Mouse (Mus musculus) megakaryocyte, embryonic 14.5 days (primary cell): Measurements from ENCODE around the gene 5730522E02Rik. TPM values are rescaled to one million over a fixed set of nuclear protein-coding genes. Genes with fewer than 3 reads are reported as not detected.

Experiments
- H3K27me3 ChIP-seq: replicated peaks from 2 replicates; pipeline ENCODE3; 2012; ENCODE audit warnings: inconsistent platforms
- H3K36me3 ChIP-seq: replicated peaks from 2 replicates; pipeline ENCODE3; 2012; ENCODE audit warnings: low read length, inconsistent platforms, mixed read lengths
- H3K4me1 ChIP-seq: 2 replicates; pipeline ENCODE4 v1.6.1; 2012; ENCODE audit warnings: inconsistent platforms
- H3K4me3 ChIP-seq: replicated peaks from 2 replicates; pipeline ENCODE3; 2012; ENCODE audit warnings: moderate library complexity, mild to moderate bottlenecking, inconsistent platforms
- H3K9me3 ChIP-seq: 2 replicates; pipeline ENCODE4 v1.6.1; 2012; ENCODE audit warnings: inconsistent platforms
- FLI1 ChIP-seq: IDR thresholded peaks from 2 replicates; pipeline ENCODE4 v1.6.1; 2012; ENCODE audit warnings: low read length, inconsistent platforms, mixed read lengths
- GATA1 ChIP-seq: IDR thresholded peaks from 3 replicates; pipeline ENCODE4 v1.6.1; 2012; ENCODE audit warnings: mixed read lengths, low read length, inconsistent platforms, borderline replicate concordance
- polyA plus RNA-seq: library from polyadenylated mRNA; stranded (reverse); fragments of >175 nt; gene quantifications from 2 replicates; pipeline ENCODE4 v1.2.3, GENCODE M21; 2012; ENCODE audit warnings: low replicate concordance; ENCODE audit not compliant: insufficient read depth

5730522E02Rik gene
- polyA plus RNA-seq, 1 experiment, result not detected

GRCm38 (mm10) chr11:26128385-26128784 lies 82.2 kb downstream of the 5730522E02Rik start:
- no peaks in the 10 kb centered on the region for H3K9me3 ChIP-seq
- H3K36me3 ChIP-seq, result no peaks in the 10 kb centered on the region
- H3K4me1 ChIP-seq, result no peaks in the 10 kb centered on the region
- TF ChIP-seq FLI1 (no peak), GATA1 (no peak)
- no peaks in the 10 kb centered on the region for H3K27me3 ChIP-seq
- H3K4me3 ChIP-seq, result no peak overlapping the region

DNA sequence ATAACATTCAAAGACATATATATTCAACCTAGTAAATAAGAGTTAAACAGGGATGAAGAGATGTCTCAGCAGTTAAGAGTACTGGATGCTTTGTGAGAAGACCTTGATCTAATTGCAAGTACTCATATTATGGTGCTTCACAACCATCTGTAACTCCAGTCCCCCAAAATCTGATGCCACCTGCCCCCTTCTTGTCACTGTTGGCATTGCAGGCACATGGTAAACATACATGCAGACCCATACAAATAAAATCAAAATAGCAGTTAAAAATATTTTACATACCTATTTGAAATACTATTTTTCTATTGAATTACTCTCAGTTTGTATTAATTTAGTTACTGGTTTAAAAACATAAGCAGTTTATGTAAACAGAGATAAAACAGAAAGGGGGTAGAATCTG lies 84.6 kb downstream of the 5730522E02Rik start:
- Histone ChIP-seq H3K4me3 (no peak overlapping the region), H3K4me1 (no peaks in the 10 kb centered on the region), H3K9me3 (no peaks in the 10 kb centered on the region), H3K36me3 (no peaks in the 10 kb centered on the region), H3K27me3 (no peaks in the 10 kb centered on the region)
- TF ChIP-seq GATA1 (no peak), FLI1 (no peak)

DNA sequence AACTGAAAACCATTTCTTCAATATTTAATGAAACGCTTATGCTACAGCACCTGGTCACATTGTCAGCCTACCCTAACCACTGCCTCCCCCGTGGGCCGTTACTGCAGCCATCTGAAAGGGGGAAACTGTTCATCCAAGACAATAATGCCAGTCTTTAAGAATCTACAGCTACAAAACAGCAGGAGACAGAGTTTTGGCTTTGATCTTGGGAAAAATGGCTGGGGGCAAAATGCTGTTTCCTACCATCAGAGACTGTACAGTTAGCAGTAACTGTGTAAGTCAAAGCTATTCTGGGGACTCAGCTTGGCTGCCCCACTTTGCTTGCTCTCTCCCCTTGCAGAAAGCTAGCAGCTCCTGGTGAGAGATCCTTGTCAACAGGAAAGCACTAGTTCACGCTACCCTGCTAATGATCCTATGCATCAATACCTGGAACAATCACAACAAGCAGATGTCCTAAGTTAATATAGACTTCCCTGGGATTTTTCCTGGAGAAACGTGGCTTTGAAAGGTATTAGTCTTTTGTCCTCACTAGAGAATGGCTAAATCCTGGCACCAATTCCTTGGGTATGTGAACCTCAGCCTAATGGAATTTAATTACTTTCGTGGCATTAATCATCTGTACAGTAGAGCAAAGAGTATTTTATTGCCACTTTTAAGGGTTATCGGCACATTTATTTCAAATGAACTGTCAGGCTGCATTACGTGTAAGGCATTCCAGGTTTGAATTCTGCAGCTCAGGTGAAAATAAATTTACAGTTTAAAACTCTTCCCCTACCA lies 89.6 kb downstream of the 5730522E02Rik start:
- Histone ChIP-seq H3K9me3 (no peaks in the 10 kb centered on the region), H3K36me3 (no peaks in the 10 kb centered on the region), H3K4me1 (no peaks in the 10 kb centered on the region), H3K27me3 (no peaks in the 10 kb centered on the region), H3K4me3 (no peak overlapping the region)
- TF ChIP-seq GATA1, result no peak
- TF ChIP-seq FLI1, result no peak

DNA sequence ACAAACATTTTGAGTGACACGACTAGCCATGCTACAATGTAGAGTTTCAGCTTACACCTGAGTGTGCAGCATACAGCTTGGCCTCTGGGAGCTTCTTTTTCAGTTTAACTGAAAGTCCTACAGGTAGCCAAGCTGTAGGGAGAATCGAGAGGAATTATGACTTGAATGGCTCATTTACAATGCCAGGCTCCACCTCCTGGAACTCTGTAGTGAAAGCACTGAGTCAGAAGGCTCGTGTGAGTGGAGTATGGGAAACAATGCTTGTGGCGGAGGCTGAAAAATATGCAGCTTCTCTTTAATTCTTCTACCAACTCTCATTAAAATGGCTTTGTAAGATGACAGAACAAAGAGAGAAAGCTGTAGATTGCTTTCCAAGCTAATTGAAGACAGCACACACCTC lies 92.9 kb downstream of the 5730522E02Rik start:
- Histone ChIP-seq H3K36me3 (no peaks in the 10 kb centered on the region), H3K4me1 (no peaks in the 10 kb centered on the region), H3K9me3 (no peaks in the 10 kb centered on the region), H3K4me3 (no peak overlapping the region), H3K27me3 (no peaks in the 10 kb centered on the region)
- TF ChIP-seq GATA1 (no peak), FLI1 (no peak)

GRCm38 (mm10) chr11:26112206-26112605 lies 98.4 kb downstream of the 5730522E02Rik start:
- no peak overlapping the region for H3K4me3 ChIP-seq
- H3K36me3 ChIP-seq, result no peaks in the 10 kb centered on the region
- no peaks in the 10 kb centered on the region for H3K4me1 ChIP-seq
- no peak for TF ChIP-seq FLI1
- TF ChIP-seq GATA1, result no peak
- H3K27me3 ChIP-seq, result no peaks in the 10 kb centered on the region
- H3K9me3 ChIP-seq, result no peaks in the 10 kb centered on the region

DNA sequence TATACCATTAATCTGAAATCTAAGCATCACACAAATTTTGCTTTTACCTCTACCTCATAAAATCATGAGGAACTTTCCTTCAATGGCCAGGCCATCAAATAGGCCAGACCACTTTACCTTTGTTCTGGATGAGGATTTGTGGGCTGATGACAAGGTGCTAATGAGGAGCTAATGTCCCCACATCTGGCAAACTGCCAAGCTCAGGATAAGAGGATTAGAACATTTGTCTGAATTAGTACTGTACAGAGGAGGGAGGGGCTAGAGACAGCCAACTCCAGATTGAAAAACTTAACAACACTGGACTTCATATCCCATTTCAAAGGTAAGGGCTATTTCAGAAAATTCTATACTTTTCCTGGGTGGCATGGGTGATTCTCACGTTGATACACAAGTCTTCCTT lies 101.9 kb downstream of the 5730522E02Rik start:
- H3K9me3 ChIP-seq, result no peaks in the 10 kb centered on the region
- no peaks in the 10 kb centered on the region for H3K27me3 ChIP-seq
- no peak for TF ChIP-seq FLI1
- no peak for TF ChIP-seq GATA1
- H3K4me1 ChIP-seq, result no peaks in the 10 kb centered on the region
- no peak overlapping the region for H3K4me3 ChIP-seq
- H3K36me3 ChIP-seq, result no peaks in the 10 kb centered on the region

DNA sequence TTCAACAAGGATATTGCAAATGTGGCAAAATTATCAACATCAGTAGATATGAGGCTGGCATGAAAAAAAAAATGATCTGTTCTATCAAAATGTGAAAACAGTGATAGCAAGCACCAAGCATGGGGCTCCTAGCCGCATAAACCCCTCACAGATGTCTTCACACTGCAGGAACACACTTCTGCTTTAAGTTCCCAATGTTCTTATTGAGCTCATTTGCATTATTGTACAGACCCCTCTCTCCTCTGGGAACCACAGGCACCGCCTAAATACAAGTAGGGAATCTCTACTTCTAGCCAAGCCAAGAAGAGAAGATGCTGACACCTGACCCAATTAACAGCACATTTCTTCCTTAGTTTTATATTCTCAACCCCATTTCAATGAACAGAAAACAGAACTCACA lies 105.9 kb downstream of the 5730522E02Rik start:
- TF ChIP-seq GATA1, result no peak
- no peak for TF ChIP-seq FLI1
- H3K4me1 ChIP-seq, result no peaks in the 10 kb centered on the region
- H3K36me3 ChIP-seq, result no peaks in the 10 kb centered on the region
- no peaks in the 10 kb centered on the region for H3K27me3 ChIP-seq
- no peak overlapping the region for H3K4me3 ChIP-seq
- no peaks in the 10 kb centered on the region for H3K9me3 ChIP-seq

GRCm38 (mm10) chr11:26103698-26104097 lies 106.9 kb downstream of the 5730522E02Rik start:
- TF ChIP-seq GATA1 (no peak), FLI1 (no peak)
- H3K9me3 ChIP-seq, result no peaks in the 10 kb centered on the region
- H3K27me3 ChIP-seq, result no peaks in the 10 kb centered on the region
- no peaks in the 10 kb centered on the region for H3K36me3 ChIP-seq
- H3K4me1 ChIP-seq, result no peaks in the 10 kb centered on the region
- H3K4me3 ChIP-seq, result no peak overlapping the region

- TF ChIP-seq FLI1 (no peak), GATA1 (no peak)
- Histone ChIP-seq H3K27me3 (no peaks in the 10 kb centered on the region), H3K4me1 (no peaks in the 10 kb centered on the region), H3K4me3 (no peak overlapping the region), H3K36me3 (no peaks in the 10 kb centered on the region), H3K9me3 (no peaks in the 10 kb centered on the region)
Observed at GRCm38 (mm10) chr11:26102878-26103277, 107.7 kb downstream of the 5730522E02Rik start.

GRCm38 (mm10) chr11:26100077-26100476 lies 110.5 kb downstream of the 5730522E02Rik start:
- Histone ChIP-seq H3K36me3 (no peaks in the 10 kb centered on the region), H3K4me3 (no peak overlapping the region), H3K27me3 (no peaks in the 10 kb centered on the region), H3K4me1 (no peaks in the 10 kb centered on the region), H3K9me3 (no peaks in the 10 kb centered on the region)
- no peak for TF ChIP-seq GATA1
- TF ChIP-seq FLI1, result no peak
